Mouse (Mus musculus) limb, embryonic 11.5 days (tissue): ENCODE measurements around the gene Tarm1. TPM values are rescaled to one million over a fixed set of nuclear protein-coding genes. Genes with fewer than 3 reads are reported as not detected.

Source experiments
- polyA plus RNA-seq: library from polyadenylated mRNA; unstranded; fragments of >200 nt; fragmentation: Nextera tagmentation; extraction: Ambion mirVana; gene quantifications from 2 replicates; pipeline ENCODE4 v1.2.1, GENCODE M21; 2014

Gene Tarm1
- polyA plus RNA-seq, 1 experiment from 2014 or later = not detected

Other genes starting within 250 kb of the Tarm1 start
- 37.7 and 40.2 TPM in 2 replicates for gene Myadm, start 213.5 kb downstream of the Tarm1 start, polyA plus RNA-seq
- gene Prkcg, start 213.4 kb downstream of the Tarm1 start, polyA plus RNA-seq = 0.07 and 0.12 TPM in 2 replicates
- gene Cacng7, start 169.7 kb downstream of the Tarm1 start, polyA plus RNA-seq = 2.0 and 2.6 TPM in 2 replicates
- 6.8 and 7.0 TPM in 2 replicates for gene Cacng8, start 111.9 kb downstream of the Tarm1 start, polyA plus RNA-seq
- gene Cacng6, start 78.4 kb downstream of the Tarm1 start, polyA plus RNA-seq = 0.25 and 0.52 TPM in 2 replicates
- gene Oscar, start 113.5 kb upstream of the Tarm1 start, polyA plus RNA-seq = 0.29 TPM in 1 of 2 replicates, not detected in the other
- 400 and 407 TPM in 2 replicates for gene Ndufa3, start 114.7 kb upstream of the Tarm1 start, polyA plus RNA-seq
- 31.1 and 35.5 TPM in 2 replicates for gene Tfpt, start 127.3 kb upstream of the Tarm1 start, polyA plus RNA-seq
- gene Prpf31, start 127.4 kb upstream of the Tarm1 start, polyA plus RNA-seq = 150 TPM in 2 replicates
- 87.2 and 94.2 TPM in 2 replicates for gene Cnot3, start 142.6 kb upstream of the Tarm1 start, polyA plus RNA-seq
- 13.8 and 14.6 TPM in 2 replicates for gene Leng1, start 163.2 kb upstream of the Tarm1 start, polyA plus RNA-seq
- gene Tmc4, start 174.9 kb upstream of the Tarm1 start, polyA plus RNA-seq = 3.6 and 4.2 TPM in 2 replicates
- 289 TPM in 2 replicates for gene Tsen34, start 190.2 kb upstream of the Tarm1 start, polyA plus RNA-seq
- 36.7 and 41.2 TPM in 2 replicates for gene Mboat7, start 190.9 kb upstream of the Tarm1 start, polyA plus RNA-seq
- gene Rps9, start 201.4 kb upstream of the Tarm1 start, polyA plus RNA-seq = 1,472 and 1,559 TPM in 2 replicates
- gene Pirb, start 217.8 kb upstream of the Tarm1 start, polyA plus RNA-seq = 0.13 TPM in 1 of 2 replicates, not detected in the other